In genomic region chr4:45491685-45492601, GRCm38 (mm10) we compare ENCODE assay signal across 8 mouse cellular contexts. TPM values are rescaled to one million over a fixed set of nuclear protein-coding genes. Genes with fewer than 3 reads are reported as not detected.
DNase-seq lines count a peak whose midpoint lies in the region; ATAC-seq and TF ChIP-seq lines count a peak whose summit lies in the region.

No protein-coding gene starts in this region.

- no peak for DNase-seq in heart, adult 9 months (ENCODE audit: low spot score in 2 of 2)
- no peak for DNase-seq in midbrain, postnatal 0 days (ENCODE audit: low spot score)
- DNase-seq in midbrain, embryonic 10.5 days (ENCODE audit: low spot score) = no peak
- no peak for DNase-seq in stomach, postnatal 0 days (ENCODE audit: low spot score)
- DNase-seq in retina, postnatal 1 day = no peak
- no peak for DNase-seq in layer of hippocampus, postnatal 36 days

- H3K9me3 ChIP-seq in heart, embryonic 16.5 days (replicated peaks; ENCODE audit: control insufficient read depth, low read length) = no peaks in the 10 kb centered on the region
- no peaks in the 10 kb centered on the region for H3K9me3 ChIP-seq in midbrain, postnatal 0 days (ENCODE audit: low read length)
- no peaks in the 10 kb centered on the region for H3K9me3 ChIP-seq in midbrain, embryonic 10.5 days (replicated peaks)
- no peaks in the 10 kb centered on the region for H3K9me3 ChIP-seq in limb, embryonic 12.5 days
- H3K9me3 ChIP-seq in stomach, postnatal 0 days (ENCODE audit: control insufficient read depth, low read length) = no peaks in the 10 kb centered on the region

- WGBS in heart, embryonic 16.5 days = 40% methylated on average over 16 of the region's 16 CpGs
- 53% methylated on average over 16 of the region's 16 CpGs for WGBS in midbrain, postnatal 0 days
- 48% methylated on average over 16 of the region's 16 CpGs for WGBS in midbrain, embryonic 10.5 days
- 30% methylated on average over 16 of the region's 16 CpGs for WGBS in limb, embryonic 12.5 days
- 37% methylated on average over 16 of the region's 16 CpGs for WGBS in stomach, postnatal 0 days

- ATAC-seq in heart, embryonic 16.5 days (replicated peaks; ENCODE audit: extremely low read depth, insufficient read depth, low FRiP score) = no peak
- no peak for ATAC-seq in midbrain, postnatal 0 days (ENCODE audit: low FRiP score)
- ATAC-seq in limb, embryonic 12.5 days (ENCODE audit: insufficient number of reproducible peaks, insufficient read depth, low FRiP score, low TSS enrichment, low read depth) = no peak
- ATAC-seq in stomach, postnatal 0 days (ENCODE audit: low FRiP score, low TSS enrichment) = no peak

- H3K4me2 ChIP-seq in heart, embryonic 16.5 days (ENCODE audit: low read depth, low read length) = peak overlapping the region; percentile 54
- peak overlapping the region; percentile 3; the same call in 1 of the 2 replicates for H3K4me2 ChIP-seq in midbrain, postnatal 0 days (ENCODE audit: low read depth, low read length, poor library complexity, severe bottlenecking)
- H3K4me2 ChIP-seq in limb, embryonic 12.5 days = peak overlapping the region; percentile 21; the same call in 1 of the 2 replicates
- no peak overlapping the region for H3K4me2 ChIP-seq in stomach, postnatal 0 days (replicated peaks; ENCODE audit: low read depth)

- TF ChIP-seq EP300 in stomach, postnatal 0 days (optimal IDR thresholded peaks at IDR 0.05) = no peak

- peak overlapping the region; percentile 94 for H3K27ac ChIP-seq in heart, embryonic 16.5 days (ENCODE audit: low read length)
- no peak overlapping the region for H3K27ac ChIP-seq in midbrain, postnatal 0 days (ENCODE audit: low read depth, low read length)
- no peak overlapping the region; the same call in 1 of the 2 replicates for H3K27ac ChIP-seq in midbrain, embryonic 10.5 days (replicated peaks)
- peak overlapping the region; percentile 36 for H3K27ac ChIP-seq in limb, embryonic 12.5 days
- H3K27ac ChIP-seq in stomach, postnatal 0 days (replicated peaks) = peak overlapping the region; percentile 69; the same call in 1 of the 2 replicates

- no peak for TF ChIP-seq CTCF in midbrain, postnatal 0 days (IDR thresholded peaks at IDR 0.05)
- no peak for TF ChIP-seq CTCF in stomach, postnatal 0 days (IDR thresholded peaks at IDR 0.05; ENCODE audit: low read depth)

- no peak overlapping the region for H3K4me3 ChIP-seq in heart, embryonic 16.5 days (ENCODE audit: low read length)
- H3K4me3 ChIP-seq in midbrain, postnatal 0 days (ENCODE audit: low read depth, low read length) = no peak overlapping the region
- H3K4me3 ChIP-seq in midbrain, embryonic 10.5 days = no peak overlapping the region
- no peak overlapping the region for H3K4me3 ChIP-seq in limb, embryonic 12.5 days (replicated peaks)
- no peak overlapping the region for H3K4me3 ChIP-seq in stomach, postnatal 0 days (ENCODE audit: low read depth, low read length)

- no peaks in the 10 kb centered on the region for H3K27me3 ChIP-seq in heart, embryonic 16.5 days (ENCODE audit: control insufficient read depth, insufficient read depth, low read length)
- no peaks in the 10 kb centered on the region for H3K27me3 ChIP-seq in midbrain, postnatal 0 days (ENCODE audit: insufficient read depth, low read length)
- H3K27me3 ChIP-seq in midbrain, embryonic 10.5 days (ENCODE audit: low read depth, poor library complexity, severe bottlenecking) = peaks cover 62% of the 10 kb centered on the region
- no peaks in the 10 kb centered on the region for H3K27me3 ChIP-seq in limb, embryonic 12.5 days
- no peaks in the 10 kb centered on the region for H3K27me3 ChIP-seq in stomach, postnatal 0 days (ENCODE audit: control insufficient read depth, insufficient read depth, low read length)

- peaks cover 93% of the 10 kb centered on the region for H3K4me1 ChIP-seq in heart, embryonic 16.5 days (ENCODE audit: control insufficient read depth, insufficient read depth, low read length)
- peaks cover 35% of the 10 kb centered on the region for H3K4me1 ChIP-seq in midbrain, postnatal 0 days (ENCODE audit: insufficient read depth, low read length)
- H3K4me1 ChIP-seq in midbrain, embryonic 10.5 days = peaks cover 89% of the 10 kb centered on the region
- peaks cover 96% of the 10 kb centered on the region for H3K4me1 ChIP-seq in limb, embryonic 12.5 days (replicated peaks)
- peaks cover 45% of the 10 kb centered on the region for H3K4me1 ChIP-seq in stomach, postnatal 0 days (replicated peaks; ENCODE audit: control insufficient read depth, insufficient read depth)

- H3K36me3 ChIP-seq in heart, embryonic 16.5 days (ENCODE audit: control insufficient read depth, insufficient read depth) = peaks cover 5% of the 10 kb centered on the region; the same call in 1 of the 2 replicates
- no peaks in the 10 kb centered on the region for H3K36me3 ChIP-seq in midbrain, postnatal 0 days (ENCODE audit: insufficient read depth, low read length)
- no peaks in the 10 kb centered on the region for H3K36me3 ChIP-seq in midbrain, embryonic 10.5 days
- peaks cover 15% of the 10 kb centered on the region for H3K36me3 ChIP-seq in limb, embryonic 12.5 days
- H3K36me3 ChIP-seq in stomach, postnatal 0 days (ENCODE audit: control insufficient read depth, insufficient read depth, low read length) = no peaks in the 10 kb centered on the region

- H3K9ac ChIP-seq in heart, embryonic 16.5 days (ENCODE audit: low read length) = peak overlapping the region; percentile 54
- no peak overlapping the region for H3K9ac ChIP-seq in midbrain, postnatal 0 days (replicated peaks; ENCODE audit: low read length, poor library complexity, severe bottlenecking)
- H3K9ac ChIP-seq in limb, embryonic 12.5 days (replicated peaks) = no peak overlapping the region
- no peak overlapping the region; the same call in 1 of the 2 replicates for H3K9ac ChIP-seq in stomach, postnatal 0 days (ENCODE audit: low read length)

RNA-seq across cellular contexts. Expression of gene Shb, which starts 40.3 kb away (rescaled TPM):
- polyA plus RNA-seq in heart, embryonic 16.5 days (2015; fragmentation: Nextera tagmentation; extraction: Ambion mirVana) = 7.6 and 9.2 TPM in 2 replicates
- total RNA-seq in midbrain, postnatal 0 days (2014; rRNA removed) = 18.1 and 21.9 TPM in 2 replicates
- 5.2 and 5.8 TPM in 2 replicates for polyA plus RNA-seq in midbrain, postnatal 0 days (2015; fragmentation: Nextera tagmentation; extraction: Ambion mirVana)
- polyA plus RNA-seq in midbrain, embryonic 10.5 days (2016; fragmentation: Nextera tagmentation; extraction: Ambion mirVana) = 1.2 and 2.5 TPM in 2 replicates
- 6.6 and 8.3 TPM in 2 replicates for polyA plus RNA-seq in limb, embryonic 12.5 days (2016; fragmentation: Nextera tagmentation; extraction: Ambion mirVana)
- 5.5 and 6.9 TPM in 2 replicates for polyA plus RNA-seq in stomach, postnatal 0 days (2015; fragmentation: Nextera tagmentation; extraction: Ambion mirVana)
- 10 to 100 TPM; 15.4 to 16.6 TPM for total RNA-seq in layer of hippocampus, postnatal 36 days (2021)

Comparison
In these comparisons a context has a peak if more than half of its experiments do, and no peak if none do; other contexts are left out.
1. H3K27ac ChIP-seq: peak in heart, embryonic 16.5 days (single experiment), limb, embryonic 12.5 days (single experiment) and stomach, postnatal 0 days (single experiment); none in midbrain, postnatal 0 days (single experiment) and midbrain, embryonic 10.5 days (single experiment).